Comparison of ENCODE assay signal across 8 mouse cellular contexts in the genomic region with DNA sequence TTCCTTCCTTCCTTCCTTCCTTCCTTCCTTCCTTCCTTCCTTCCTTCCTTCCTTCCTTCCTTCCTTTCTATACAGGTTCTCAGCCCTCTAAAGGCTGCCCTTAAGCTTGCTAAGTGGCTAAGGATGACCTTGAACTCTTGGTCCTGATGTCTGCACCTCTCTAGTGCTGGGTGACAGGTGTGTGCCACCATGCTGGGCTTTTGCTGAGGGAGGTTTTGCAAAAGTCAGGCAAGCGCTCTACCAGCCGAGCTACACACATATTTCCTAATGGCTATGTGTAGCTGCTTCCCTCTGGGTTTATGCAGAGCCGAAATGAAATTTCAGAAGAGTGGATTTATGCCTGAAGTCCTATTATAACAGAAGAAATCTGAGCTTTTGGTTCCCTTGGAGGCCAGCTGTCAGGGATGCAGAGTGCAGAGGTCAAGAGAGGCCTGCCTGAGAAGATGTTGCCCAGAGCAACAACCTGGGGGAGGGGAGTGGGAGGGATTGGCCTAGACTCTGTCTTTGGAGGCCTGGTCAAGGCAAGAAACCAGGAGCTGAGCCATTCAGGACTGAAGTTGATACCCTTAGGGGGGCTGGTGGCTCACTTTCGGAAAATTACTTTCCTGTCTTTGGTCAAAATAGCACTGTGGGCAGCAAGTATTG. TPM values are rescaled to one million over a fixed set of nuclear protein-coding genes. Genes with fewer than 3 reads are reported as not detected.
DNase-seq lines count a peak whose midpoint lies in the region; ATAC-seq and TF ChIP-seq lines count a peak whose summit lies in the region.
"Had no signal": no experiment of that assay in that cellular context is flagged by ENCODE, and none has a peak within 500 bp of the region (broad histone marks: within the 10 kb centered on the region; RNA-seq: fewer than 3 reads in every experiment).

No protein-coding gene starts in this region.

- peaks cover 60% of the 10 kb centered on the region for H3K4me1 ChIP-seq in heart, embryonic 13.5 days
- peaks cover 62% of the 10 kb centered on the region for H3K4me1 ChIP-seq in limb, embryonic 15.5 days

- TF ChIP-seq POLR2A in brain, embryonic 14.5 days (IDR thresholded peaks at IDR 0.05; ENCODE audit: borderline replicate concordance, extremely low read depth, insufficient read depth, insufficient read length, poor library complexity, severe bottlenecking), result no peak

- peak overlapping the region; percentile 72 for H3K9ac ChIP-seq in heart, embryonic 13.5 days
- H3K9ac ChIP-seq in limb, embryonic 15.5 days, result no peak overlapping the region

- H3K9me3 ChIP-seq in heart, embryonic 13.5 days, result no peaks in the 10 kb centered on the region
- H3K9me3 ChIP-seq in limb, embryonic 15.5 days, result no peaks in the 10 kb centered on the region

- WGBS in heart, embryonic 13.5 days, result 69% methylated on average over 4 of the region's 4 CpGs
- 34% methylated on average over 4 of the region's 4 CpGs for WGBS in limb, embryonic 15.5 days

- peak; percentile 34 for DNase-seq in MN1 (ENCODE audit: low spot score)
- DNase-seq in brain, embryonic 14.5 days (ENCODE audit: low read depth), result peak; percentile 53
- DNase-seq in urinary bladder, adult 2 months (ENCODE audit: low spot score), result no peak
- no peak for DNase-seq in adrenal gland, adult 2 months

- H3K4me2 ChIP-seq in heart, embryonic 13.5 days, result no peak overlapping the region
- H3K4me2 ChIP-seq in limb, embryonic 15.5 days, result 0 out of 2 replicates have a peak overlapping the region, but pooled peaks have one; percentile 12

- no peaks in the 10 kb centered on the region for H3K27me3 ChIP-seq in heart, embryonic 13.5 days (replicated peaks)
- H3K27me3 ChIP-seq in limb, embryonic 15.5 days, result no peaks in the 10 kb centered on the region

- no peaks in the 10 kb centered on the region for H3K36me3 ChIP-seq in heart, embryonic 13.5 days
- H3K36me3 ChIP-seq in limb, embryonic 15.5 days, result no peaks in the 10 kb centered on the region

- no peak for TF ChIP-seq CTCF in brain, embryonic 14.5 days (IDR thresholded peaks at IDR 0.05; ENCODE audit: borderline replicate concordance, extremely low read depth, insufficient read depth, insufficient read length)

- no peak for ATAC-seq in heart, embryonic 13.5 days (ENCODE audit: extremely low read depth, insufficient number of reproducible peaks, low FRiP score, low TSS enrichment)
- ATAC-seq in limb, embryonic 15.5 days (ENCODE audit: insufficient number of reproducible peaks, low FRiP score, low TSS enrichment, low read depth), result peak; percentile 6; the same call in 1 of the 2 replicates
- no peak for ATAC-seq in erythroid progenitor cell, adult 5-6 weeks (replicated peaks; ENCODE audit: low FRiP score, poor library complexity, severe bottlenecking)

- peak overlapping the region; percentile 81 for H3K27ac ChIP-seq in heart, embryonic 13.5 days (replicated peaks)
- peak overlapping the region; percentile 97 for H3K27ac ChIP-seq in limb, embryonic 15.5 days

- H3K4me3 ChIP-seq in heart, embryonic 13.5 days, result no peak overlapping the region
- H3K4me3 ChIP-seq in limb, embryonic 15.5 days, result no peak overlapping the region
- H3K4me3 ChIP-seq: erythroblast, embryonic 14.5 days had no signal

RNA-seq across cellular contexts. Expression of a gene that starts 24.1 kb away (rescaled TPM):
- 99.2 and 170 TPM in 2 replicates for polyA plus RNA-seq in brain, embryonic 14.5 days (2012; rRNA removed)
- polyA plus RNA-seq in heart, embryonic 13.5 days (2015; fragmentation: Nextera tagmentation; extraction: Ambion mirVana), result 87.6 and 91.3 TPM in 2 replicates
- 149 and 184 TPM in 2 replicates for polyA plus RNA-seq in limb, embryonic 15.5 days (2015; fragmentation: Nextera tagmentation; extraction: Ambion mirVana)
- polyA plus RNA-seq in urinary bladder, adult 2 months (2012; rRNA removed), result 78.8 and 93.4 TPM in 2 replicates
- total RNA-seq in erythroid progenitor cell, adult 5-6 weeks (2015; ENCODE audit: low replicate concordance), result 3.4 and 6.1 TPM in 2 replicates
- 2.4 and 3.7 TPM in 2 replicates for total RNA-seq in erythroid progenitor cell, adult 5-6 weeks (2017; ENCODE audit: low replicate concordance)
- 100 to 1,000 TPM in 1 of 2 experiments, 10 to 100 TPM in 1; 56.3 to 119 TPM for total RNA-seq in adrenal gland, adult 2 months (2021)
- 36.8 and 65.7 TPM in 2 replicates for polyA plus RNA-seq in adrenal gland, adult 2 months (2012; rRNA removed)

Comparison
In these comparisons a context has a peak if more than half of its experiments do, and no peak if none do; other contexts are left out.
1. DNase-seq: peak in MN1 (single experiment) and brain, embryonic 14.5 days (single experiment); none in urinary bladder, adult 2 months (single experiment) and adrenal gland, adult 2 months (single experiment).